Mouse (Mus musculus): ENCODE data around the gene Myo3b. TPM values are rescaled to one million over a fixed set of nuclear protein-coding genes. Genes with fewer than 3 reads are reported as not detected.

The Myo3b gene
- polyA plus RNA-seq, 1 experiment from 2014 or later, result 0.16 TPM

DNA sequence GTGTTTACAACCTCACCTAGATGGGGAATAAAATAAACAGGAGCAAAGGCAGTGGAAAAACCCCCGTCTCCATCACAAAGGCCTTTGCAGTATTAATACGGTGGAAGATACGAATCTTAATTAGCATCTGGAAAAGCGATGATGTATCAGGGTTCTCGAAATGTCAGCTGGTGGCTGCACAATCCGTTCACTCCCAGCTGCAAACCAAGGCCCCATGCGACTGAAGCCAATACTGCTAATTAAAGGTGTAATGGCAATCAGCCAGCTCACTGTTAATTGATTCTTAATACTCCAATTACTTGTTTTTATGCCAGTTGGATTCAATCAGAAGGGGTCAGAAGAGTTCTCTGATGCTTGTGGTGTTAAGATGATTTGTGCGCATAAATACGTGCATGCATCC lies 14.9 kb downstream of the Myo3b start:
- Histone ChIP-seq H3K9ac (ENCODE audit: low read depth, low read length) (no peak overlapping the region), H3K4me3 (ENCODE audit: low read depth, low read length) (no peak overlapping the region), H3K4me2 (ENCODE audit: low read length) (no peak overlapping the region), H3K9me3 (replicated peaks; ENCODE audit: control insufficient read depth, low read length, poor library complexity, severe bottlenecking) (no peaks in the 10 kb centered on the region), H3K27ac (ENCODE audit: low read length) (no peak overlapping the region; the same call in 1 of the 2 replicates), H3K36me3 (ENCODE audit: control insufficient read depth, insufficient read depth, low read length) (no peaks in the 10 kb centered on the region), H3K27me3 (ENCODE audit: control insufficient read depth, insufficient read depth, low read depth, low read length) (no peaks in the 10 kb centered on the region), H3K4me1 (ENCODE audit: control insufficient read depth, insufficient read depth, low read length) (peaks cover 3% of the 10 kb centered on the region; the same call in 1 of the 2 replicates)
- no peak for ATAC-seq
- WGBS, result 54% methylated on average over 9 of the region's 9 CpGs

DNA sequence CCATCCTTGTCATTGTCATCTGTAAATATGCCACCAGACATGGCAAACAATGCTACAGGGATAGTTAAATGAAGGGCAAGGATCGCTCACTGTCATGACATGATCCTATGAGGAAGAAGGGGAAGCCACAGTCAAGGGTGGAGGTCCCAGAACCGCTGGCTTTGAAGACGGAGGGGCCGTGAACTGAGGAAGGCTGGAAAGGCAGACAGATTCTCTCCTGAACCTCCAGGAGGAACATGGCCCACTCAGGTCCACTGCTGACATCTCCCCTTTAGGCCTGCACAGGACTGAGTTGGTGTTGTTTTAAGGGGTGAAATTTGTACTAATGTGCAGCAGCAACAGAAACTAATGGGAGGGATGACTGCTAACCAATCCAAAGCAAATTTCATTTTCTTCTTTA lies 19.3 kb downstream of the Myo3b start:
- no peak for ATAC-seq
- WGBS, result 95% methylated on average over 4 of the region's 4 CpGs
- Histone ChIP-seq H3K4me1 (ENCODE audit: control insufficient read depth, insufficient read depth, low read length) (peaks cover 19% of the 10 kb centered on the region), H3K9ac (ENCODE audit: low read depth, low read length) (no peak overlapping the region), H3K4me2 (ENCODE audit: low read length) (no peak overlapping the region), H3K27ac (ENCODE audit: low read length) (no peak overlapping the region), H3K9me3 (replicated peaks; ENCODE audit: control insufficient read depth, low read length, poor library complexity, severe bottlenecking) (no peaks in the 10 kb centered on the region), H3K36me3 (ENCODE audit: control insufficient read depth, insufficient read depth, low read length) (no peaks in the 10 kb centered on the region), H3K27me3 (ENCODE audit: control insufficient read depth, insufficient read depth, low read depth, low read length) (no peaks in the 10 kb centered on the region), H3K4me3 (ENCODE audit: low read depth, low read length) (no peak overlapping the region)

DNA sequence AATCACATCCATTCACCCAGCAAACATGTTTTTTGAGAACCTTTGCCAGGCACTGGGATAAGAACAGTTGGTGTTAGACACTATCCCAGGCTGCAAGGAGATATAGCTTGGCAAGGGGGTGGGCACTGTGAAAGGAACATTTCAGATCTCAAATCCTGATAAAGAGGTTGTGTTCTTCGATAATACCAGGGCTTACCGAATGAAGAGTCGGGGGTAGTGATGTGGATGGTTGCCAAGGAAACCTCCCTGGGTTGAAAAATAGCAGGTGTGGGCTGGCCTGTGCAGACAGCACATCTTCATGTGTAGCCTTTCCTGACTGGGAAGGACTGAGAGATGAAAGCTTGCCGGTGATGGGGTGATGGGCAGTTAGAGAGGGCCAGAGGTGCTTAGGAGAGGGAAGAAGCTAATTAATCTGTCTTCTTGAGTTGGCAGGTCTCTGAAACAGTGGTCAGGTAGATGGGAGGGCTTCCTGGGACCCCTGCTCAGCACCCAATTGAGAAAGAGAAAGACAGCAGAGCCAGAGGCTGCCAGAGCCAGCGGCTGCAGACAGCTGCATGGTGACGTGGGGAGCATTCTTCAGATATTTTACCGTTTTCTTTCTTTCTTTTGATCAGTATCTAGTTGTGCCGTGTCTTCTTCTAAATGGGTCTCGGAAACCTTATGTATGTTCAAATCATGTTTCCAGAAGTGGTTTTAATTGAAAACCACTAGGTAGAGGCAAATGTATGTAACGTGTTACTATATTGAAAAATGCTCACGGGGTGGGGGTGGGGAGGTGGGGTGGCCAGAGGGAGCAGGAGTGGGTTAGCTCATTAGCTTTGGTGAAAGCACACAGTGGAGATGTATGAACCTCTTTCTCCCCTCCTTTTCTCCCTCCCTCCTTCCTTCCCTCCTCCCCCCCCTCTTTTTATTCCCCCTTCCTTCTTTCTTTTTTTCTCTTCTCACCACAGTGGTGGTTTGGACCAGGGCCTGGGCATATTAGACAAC lies 21.7 kb downstream of the Myo3b start:
- Histone ChIP-seq H3K9ac (ENCODE audit: low read depth, low read length) (0 out of 2 replicates have a peak overlapping the region, but pooled peaks have one; percentile 34), H3K36me3 (ENCODE audit: control insufficient read depth, insufficient read depth, low read length) (no peaks in the 10 kb centered on the region), H3K4me1 (ENCODE audit: control insufficient read depth, insufficient read depth, low read length) (peaks cover 18% of the 10 kb centered on the region), H3K27me3 (ENCODE audit: control insufficient read depth, insufficient read depth, low read depth, low read length) (no peaks in the 10 kb centered on the region), H3K4me3 (ENCODE audit: low read depth, low read length) (no peak overlapping the region), H3K9me3 (replicated peaks; ENCODE audit: control insufficient read depth, low read length, poor library complexity, severe bottlenecking) (no peaks in the 10 kb centered on the region), H3K4me2 (ENCODE audit: low read length) (peak overlapping the region; percentile 36; the same call in 1 of the 2 replicates), H3K27ac (ENCODE audit: low read length) (peak overlapping the region; percentile 92)
- 21% methylated on average over 11 of the region's 11 CpGs for WGBS
- ATAC-seq, result peak; percentile 92

GRCm38 (mm10) chr2:70065116-70065515 lies 26.2 kb downstream of the Myo3b start:
- Histone ChIP-seq H3K4me2 (ENCODE audit: low read length) (no peak overlapping the region), H3K27ac (ENCODE audit: low read length) (no peak overlapping the region), H3K4me3 (ENCODE audit: low read depth, low read length) (no peak overlapping the region), H3K9me3 (replicated peaks; ENCODE audit: control insufficient read depth, low read length, poor library complexity, severe bottlenecking) (no peaks in the 10 kb centered on the region), H3K4me1 (ENCODE audit: control insufficient read depth, insufficient read depth, low read length) (peaks cover 18% of the 10 kb centered on the region), H3K9ac (ENCODE audit: low read depth, low read length) (no peak overlapping the region), H3K27me3 (ENCODE audit: control insufficient read depth, insufficient read depth, low read depth, low read length) (no peaks in the 10 kb centered on the region), H3K36me3 (ENCODE audit: control insufficient read depth, insufficient read depth, low read length) (no peaks in the 10 kb centered on the region)
- ATAC-seq, result no peak
- 93% methylated on average over 6 of the region's 6 CpGs for WGBS

DNA sequence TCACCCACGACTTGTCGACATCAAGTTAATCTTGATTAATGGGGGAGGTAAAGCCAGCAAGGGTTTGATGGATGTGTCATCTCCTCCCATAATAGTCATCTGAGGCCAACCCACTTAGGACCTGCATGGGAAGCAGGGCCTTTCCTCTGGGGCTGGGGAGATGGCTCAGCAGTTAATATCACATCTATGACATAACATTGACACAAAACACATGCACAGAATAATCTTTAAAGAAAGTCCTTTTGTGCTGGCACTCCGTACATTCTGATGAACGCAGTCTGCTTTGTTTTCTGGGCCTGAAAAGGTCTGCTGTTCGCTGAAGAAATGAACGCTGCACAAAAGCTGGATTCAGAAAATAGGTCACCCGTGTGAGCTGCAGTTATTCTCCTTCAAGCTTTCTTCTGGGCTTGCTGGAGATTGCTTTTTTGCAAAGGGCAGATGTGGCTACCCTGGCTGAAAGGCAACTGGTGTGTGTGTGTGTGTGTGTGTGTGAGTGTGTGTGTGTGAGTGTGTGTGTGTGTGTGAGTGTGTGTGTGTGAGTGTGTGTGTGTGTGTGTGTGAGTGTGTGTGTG lies 26.9 kb downstream of the Myo3b start:
- WGBS, result 28% methylated on average over 7 of the region's 7 CpGs
- H3K4me2 ChIP-seq (ENCODE audit: low read length), result no peak overlapping the region
- ATAC-seq, result no peak
- no peaks in the 10 kb centered on the region for H3K27me3 ChIP-seq (ENCODE audit: control insufficient read depth, insufficient read depth, low read depth, low read length)
- H3K27ac ChIP-seq (ENCODE audit: low read length), result peak overlapping the region; percentile 50; the same call in 1 of the 2 replicates
- no peak overlapping the region for H3K4me3 ChIP-seq (ENCODE audit: low read depth, low read length)
- H3K9ac ChIP-seq (ENCODE audit: low read depth, low read length), result no peak overlapping the region
- peaks cover 11% of the 10 kb centered on the region for H3K4me1 ChIP-seq (ENCODE audit: control insufficient read depth, insufficient read depth, low read length)
- no peaks in the 10 kb centered on the region for H3K36me3 ChIP-seq (ENCODE audit: control insufficient read depth, insufficient read depth, low read length)
- H3K9me3 ChIP-seq (replicated peaks; ENCODE audit: control insufficient read depth, low read length, poor library complexity, severe bottlenecking), result no peaks in the 10 kb centered on the region

DNA sequence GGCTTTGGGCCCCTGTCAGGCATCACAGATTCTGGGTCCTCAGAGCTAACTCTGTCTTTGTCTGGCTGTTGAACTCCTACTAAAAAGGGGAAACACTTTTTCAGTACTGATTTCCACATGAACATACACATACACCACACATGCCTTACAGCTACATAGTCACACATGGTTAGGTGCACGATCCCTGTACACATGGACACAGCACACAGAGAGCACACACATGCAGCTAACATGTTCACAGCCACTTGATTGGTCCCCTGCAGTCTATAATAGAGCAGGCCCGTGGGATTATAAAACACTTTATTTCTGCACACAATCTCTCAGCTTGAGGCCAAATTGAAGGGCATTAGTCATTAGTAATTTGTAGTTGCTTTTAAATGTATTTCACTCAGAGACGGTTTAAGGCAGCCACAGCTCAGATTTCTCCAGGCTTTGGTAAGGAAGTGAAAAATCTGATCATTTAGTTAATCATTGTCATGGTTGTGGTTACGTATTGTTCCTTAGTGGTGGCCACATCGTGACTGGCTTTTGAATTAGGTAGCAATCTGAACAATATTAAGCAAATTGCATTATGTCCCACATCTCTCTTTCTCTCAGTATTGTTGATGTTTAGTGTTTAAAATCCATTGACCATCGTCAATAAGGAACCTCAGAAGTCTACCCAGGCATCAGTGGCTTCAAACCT lies 27.6 kb downstream of the Myo3b start:
- peak; percentile 57; the same call in 1 of the 2 replicates for ATAC-seq
- no peaks in the 10 kb centered on the region for H3K36me3 ChIP-seq (ENCODE audit: control insufficient read depth, insufficient read depth, low read length)
- H3K27me3 ChIP-seq (ENCODE audit: control insufficient read depth, insufficient read depth, low read depth, low read length), result no peaks in the 10 kb centered on the region
- H3K27ac ChIP-seq (ENCODE audit: low read length), result peak overlapping the region; percentile 50
- no peak overlapping the region for H3K9ac ChIP-seq (ENCODE audit: low read depth, low read length)
- no peaks in the 10 kb centered on the region for H3K9me3 ChIP-seq (replicated peaks; ENCODE audit: control insufficient read depth, low read length, poor library complexity, severe bottlenecking)
- no peak overlapping the region for H3K4me2 ChIP-seq (ENCODE audit: low read length)
- 57% methylated on average over 6 of the region's 6 CpGs for WGBS
- H3K4me3 ChIP-seq (ENCODE audit: low read depth, low read length), result no peak overlapping the region
- H3K4me1 ChIP-seq (ENCODE audit: control insufficient read depth, insufficient read depth, low read length), result peaks cover 7% of the 10 kb centered on the region; the same call in 1 of the 2 replicates

DNA sequence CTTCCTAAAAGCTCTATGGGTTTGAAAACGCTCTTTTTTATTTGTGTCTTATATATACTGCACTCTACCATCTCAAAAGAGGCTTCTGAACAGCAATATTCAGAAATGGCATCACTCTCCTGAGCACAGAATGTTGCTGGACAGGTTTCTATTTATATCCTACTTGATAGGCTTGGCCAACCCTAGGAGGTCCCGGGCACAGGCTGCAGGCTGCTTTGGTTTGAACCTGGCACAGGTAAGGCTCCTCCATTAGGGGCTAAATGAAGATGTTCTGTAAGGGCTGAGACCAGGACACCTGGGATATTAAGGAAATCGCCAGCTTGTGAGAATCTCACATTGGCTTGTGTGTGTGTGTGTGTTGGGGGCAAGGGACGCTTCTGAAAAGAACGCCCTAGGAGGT lies 30.9 kb downstream of the Myo3b start:
- Histone ChIP-seq H3K27me3 (ENCODE audit: control insufficient read depth, insufficient read depth, low read depth, low read length) (no peaks in the 10 kb centered on the region), H3K4me3 (ENCODE audit: low read depth, low read length) (no peak overlapping the region), H3K4me1 (ENCODE audit: control insufficient read depth, insufficient read depth, low read length) (peaks cover 7% of the 10 kb centered on the region; the same call in 1 of the 2 replicates), H3K27ac (ENCODE audit: low read length) (no peak overlapping the region), H3K4me2 (ENCODE audit: low read length) (no peak overlapping the region), H3K9me3 (replicated peaks; ENCODE audit: control insufficient read depth, low read length, poor library complexity, severe bottlenecking) (no peaks in the 10 kb centered on the region), H3K9ac (ENCODE audit: low read depth, low read length) (no peak overlapping the region), H3K36me3 (ENCODE audit: control insufficient read depth, insufficient read depth, low read length) (no peaks in the 10 kb centered on the region)
- no peak for ATAC-seq
- WGBS, result 83% methylated on average over 5 of the region's 5 CpGs

GRCm38 (mm10) chr2:70083444-70084020 lies 44.6 kb downstream of the Myo3b start:
- no peak overlapping the region for H3K27ac ChIP-seq (ENCODE audit: low read length)
- no peak overlapping the region for H3K9ac ChIP-seq (ENCODE audit: low read depth, low read length)
- ATAC-seq, result no peak
- no peaks in the 10 kb centered on the region for H3K9me3 ChIP-seq (replicated peaks; ENCODE audit: control insufficient read depth, low read length, poor library complexity, severe bottlenecking)
- H3K4me1 ChIP-seq (ENCODE audit: control insufficient read depth, insufficient read depth, low read length), result no peaks in the 10 kb centered on the region
- H3K36me3 ChIP-seq (ENCODE audit: control insufficient read depth, insufficient read depth, low read length), result no peaks in the 10 kb centered on the region
- WGBS, result 68% methylated on average over 17 of the region's 17 CpGs
- no peak overlapping the region for H3K4me3 ChIP-seq (ENCODE audit: low read depth, low read length)
- no peaks in the 10 kb centered on the region for H3K27me3 ChIP-seq (ENCODE audit: control insufficient read depth, insufficient read depth, low read depth, low read length)
- no peak overlapping the region; the same call in 1 of the 2 replicates for H3K4me2 ChIP-seq (ENCODE audit: low read length)

Data from midbrain, embryonic 16.5 days (tissue).